Mouse (Mus musculus) neural tube, embryonic 11.5 days (tissue): ENCODE measurements around the gene Crat. TPM values are rescaled to one million over a fixed set of nuclear protein-coding genes. Genes with fewer than 3 reads are reported as not detected.

Experiments
- ATAC-seq: fragments of 200-750 bp; cut with Nextera tagmentation; 2 replicates; pipeline ENCODE4 v1.8.0; 2017; ENCODE audit warnings: moderate number of reproducible peaks, mild to moderate bottlenecking, moderate TSS enrichment, moderate library complexity; ENCODE audit not compliant: insufficient read depth, low FRiP score, low TSS enrichment
- DNase-seq: peaks from one replicate; pipeline ENCODE4 v3.0.0-alpha.2; 2015; ENCODE audit warnings: low spot score
- H3K27ac ChIP-seq: fragments of 300-500 bp; sonication (generic); 2 replicates; pipeline ENCODE4 v1.5.1; 2014; ENCODE audit warnings: low read depth, mild to moderate bottlenecking, low read length
- H3K27me3 ChIP-seq: fragments of 300-500 bp; sonication (generic); 2 replicates; pipeline ENCODE4 v1.6.1; 2014; ENCODE audit warnings: mild to moderate bottlenecking, low read length, mixed read lengths; ENCODE audit not compliant: control insufficient read depth, insufficient read depth
- H3K36me3 ChIP-seq: fragments of 300-500 bp; sonication (generic); 2 replicates; pipeline ENCODE4 v1.6.1; 2014; ENCODE audit warnings: mild to moderate bottlenecking, low read length, moderate library complexity, mixed read lengths; ENCODE audit not compliant: control insufficient read depth, insufficient read depth
- H3K4me1 ChIP-seq: fragments of 300-500 bp; sonication (generic); 2 replicates; pipeline ENCODE4 v1.6.1; 2014; ENCODE audit warnings: low read length, mixed read lengths; ENCODE audit not compliant: control insufficient read depth, insufficient read depth
- H3K4me2 ChIP-seq: fragments of 300-500 bp; sonication (generic); 2 replicates; pipeline ENCODE4 v1.6.1; 2014; ENCODE audit warnings: low read depth, mild to moderate bottlenecking, moderate library complexity
- H3K4me3 ChIP-seq: fragments of 300-500 bp; sonication (generic); 2 replicates; pipeline ENCODE4 v1.5.1; 2014; ENCODE audit warnings: low read depth, low read length
- H3K9ac ChIP-seq: fragments of 300-500 bp; sonication (generic); 2 replicates; pipeline ENCODE4 v1.6.1; 2014; ENCODE audit warnings: mild to moderate bottlenecking, low read length
- H3K9me3 ChIP-seq: fragments of 300-500 bp; sonication (generic); 2 replicates; pipeline ENCODE4 v1.6.1; 2016; ENCODE audit warnings: low read length; ENCODE audit not compliant: control insufficient read depth
- WGBS: fragments of 180-500 bp; shearing (Covaris S2); extraction: QIAGEN DNeasy Blood & Tissue Kit; methylation state at CpG from one replicate; pipeline ENCODE4 v1.1.7; 2014; 5-methylcytosine and 5-hydroxymethylcytosine counted together
- polyA plus RNA-seq: library from polyadenylated mRNA; unstranded; fragments of >200 nt; fragmentation: Nextera tagmentation; extraction: Ambion mirVana; gene quantifications from 2 replicates; pipeline ENCODE4 v1.2.1, GENCODE M21; 2014

Crat gene
- polyA plus RNA-seq, 1 experiment from 2014 or later = 29.1 TPM

- 69% methylated on average over 1 of the region's 1 CpGs for WGBS
- peaks cover 11% of the 10 kb centered on the region for H3K4me1 ChIP-seq
- DNase-seq = no peak
- H3K9me3 ChIP-seq = no peaks in the 10 kb centered on the region
- ATAC-seq = no peak
- H3K36me3 ChIP-seq = peaks cover 3% of the 10 kb centered on the region
- peak overlapping the region; percentile 86 for H3K4me3 ChIP-seq
- H3K4me2 ChIP-seq = peak overlapping the region; percentile 74
- no peaks in the 10 kb centered on the region for H3K27me3 ChIP-seq
- H3K27ac ChIP-seq = no peak overlapping the region
- peak overlapping the region; percentile 66 for H3K9ac ChIP-seq
These were observed 22.3 kb downstream of the Crat start for GRCm38 (mm10) chr2:30393370-30393656.

GRCm38 (mm10) chr2:30392577-30393369 lies 22.8 kb downstream of the Crat start:
- Histone ChIP-seq H3K4me1 (peaks cover 11% of the 10 kb centered on the region), H3K9ac (peak overlapping the region; percentile 66), H3K36me3 (peaks cover 3% of the 10 kb centered on the region), H3K27ac (peak overlapping the region; percentile 86), H3K9me3 (no peaks in the 10 kb centered on the region), H3K4me2 (peak overlapping the region; percentile 74), H3K4me3 (peak overlapping the region; percentile 86), H3K27me3 (no peaks in the 10 kb centered on the region)
- ATAC-seq = peak; percentile 77
- DNase-seq = peak; percentile 94
- WGBS = under 1% methylated on average over 42 of the region's 54 CpGs

GRCm38 (mm10) chr2:30392114-30392576 lies 23.5 kb downstream of the Crat start, which contains the start of gene Dolpp1:
Gene Dolpp1, plus strand, starts transcription at chr2:30392254.
- no peaks in the 10 kb centered on the region for H3K27me3 ChIP-seq
- peak; percentile 99 for ATAC-seq
- DNase-seq = peak; percentile 98
- peak within 1 kb of the TSS; percentile 86 for H3K4me3 ChIP-seq
- H3K9ac ChIP-seq = peak within 1 kb of the TSS; percentile 66
- peaks cover 11% of the 10 kb centered on the region for H3K4me1 ChIP-seq
- H3K36me3 ChIP-seq = no peaks in the 10 kb centered on the region; the same call in 1 of the 2 replicates
- peak within 1 kb of the TSS; percentile 74 for H3K4me2 ChIP-seq
- WGBS = under 1% methylated on average over 39 of the region's 40 CpGs
- H3K9me3 ChIP-seq = no peaks in the 10 kb centered on the region
- H3K27ac ChIP-seq = peak within 1 kb of the TSS; percentile 86

- Histone ChIP-seq H3K4me2 (no peak overlapping the region), H3K36me3 (peaks cover 2% of the 10 kb centered on the region; the same call in 1 of the 2 replicates), H3K9me3 (no peaks in the 10 kb centered on the region), H3K4me1 (peaks cover 10% of the 10 kb centered on the region), H3K9ac (no peak overlapping the region), H3K27me3 (no peaks in the 10 kb centered on the region), H3K27ac (no peak overlapping the region), H3K4me3 (no peak overlapping the region)
- ATAC-seq (no peak), DNase-seq (no peak)
- 85% methylated on average over 2 of the region's 2 CpGs for WGBS
These were observed 26.6 kb downstream of the Crat start for GRCm38 (mm10) chr2:30389000-30389399.

- Histone ChIP-seq H3K4me3 (no peak overlapping the region), H3K9ac (no peak overlapping the region), H3K9me3 (no peaks in the 10 kb centered on the region), H3K27me3 (no peaks in the 10 kb centered on the region), H3K27ac (no peak overlapping the region), H3K4me2 (no peak overlapping the region), H3K36me3 (peaks cover 10% of the 10 kb centered on the region), H3K4me1 (no peaks in the 10 kb centered on the region)
- WGBS = 92% methylated on average over 9 of the region's 9 CpGs
- no peak for DNase-seq
- ATAC-seq = no peak
These were observed 28.7 kb downstream of the Crat start for GRCm38 (mm10) chr2:30386913-30387312.

- H3K36me3 ChIP-seq = peaks cover 15% of the 10 kb centered on the region
- no peak overlapping the region for H3K9ac ChIP-seq
- H3K4me1 ChIP-seq = no peaks in the 10 kb centered on the region
- no peak for DNase-seq
- no peak overlapping the region for H3K4me2 ChIP-seq
- 93% methylated on average over 4 of the region's 4 CpGs for WGBS
- H3K27ac ChIP-seq = no peak overlapping the region
- H3K9me3 ChIP-seq = no peaks in the 10 kb centered on the region
- no peak overlapping the region for H3K4me3 ChIP-seq
- H3K27me3 ChIP-seq = no peaks in the 10 kb centered on the region
- ATAC-seq = no peak
These were observed 30.0 kb downstream of the Crat start for GRCm38 (mm10) chr2:30385591-30385990.

- no peak overlapping the region for H3K27ac ChIP-seq
- no peak for DNase-seq
- no peak overlapping the region for H3K9ac ChIP-seq
- H3K4me3 ChIP-seq = no peak overlapping the region
- H3K4me2 ChIP-seq = no peak overlapping the region
- no peaks in the 10 kb centered on the region for H3K9me3 ChIP-seq
- no peak for ATAC-seq
- H3K4me1 ChIP-seq = no peaks in the 10 kb centered on the region
- no peaks in the 10 kb centered on the region for H3K27me3 ChIP-seq
- H3K36me3 ChIP-seq = peaks cover 15% of the 10 kb centered on the region
- WGBS = 87% methylated on average over 5 of the region's 5 CpGs
These were observed 30.8 kb downstream of the Crat start for GRCm38 (mm10) chr2:30384814-30385213.

- no peak overlapping the region for H3K4me2 ChIP-seq
- no peak overlapping the region for H3K9ac ChIP-seq
- H3K4me1 ChIP-seq = no peaks in the 10 kb centered on the region
- H3K27me3 ChIP-seq = no peaks in the 10 kb centered on the region
- 91% methylated on average over 4 of the region's 4 CpGs for WGBS
- DNase-seq (no peak), ATAC-seq (no peak)
- H3K36me3 ChIP-seq = peaks cover 26% of the 10 kb centered on the region
- H3K9me3 ChIP-seq = no peaks in the 10 kb centered on the region
- H3K27ac ChIP-seq = no peak overlapping the region
- no peak overlapping the region for H3K4me3 ChIP-seq
These were observed 34.3 kb downstream of the Crat start for GRCm38 (mm10) chr2:30381377-30381725.
